Mouse (Mus musculus) CH12.LX (cell line): ENCODE measurements around the gene Nrp2. TPM values are rescaled to one million over a fixed set of nuclear protein-coding genes. Genes with fewer than 3 reads are reported as not detected.

Experiments
- DNase-seq: peaks from one replicate; pipeline ENCODE4 v3.0.0-alpha.2; 2013; ENCODE audit errors: extremely low read depth
- H3K27ac ChIP-seq: 2 replicates; pipeline ENCODE4 v1.5.1; 2012; ENCODE audit warnings: low read depth, mild to moderate bottlenecking, control low read depth, moderate library complexity; ENCODE audit not compliant: insufficient read depth
- H3K27me3 ChIP-seq: replicated peaks from 2 replicates; pipeline ENCODE3; 2012; ENCODE audit warnings: inconsistent platforms
- H3K36me3 ChIP-seq, 2 experiments: replicated peaks in 1 of 2; 2 replicates each; pipeline versions ENCODE3 to v1.6.1; 2012; ENCODE audit warnings: inconsistent platforms in 1 of 2, low read length in 1 of 2, mild to moderate bottlenecking in 1 of 2, mixed read lengths in 1 of 2, moderate library complexity in 1 of 2; ENCODE audit not compliant: control insufficient read depth in 1 of 2, insufficient read depth in 1 of 2
- H3K4me1 ChIP-seq, 2 experiments: 2 replicates each; pipeline ENCODE4 v1.6.1; 2012; ENCODE audit warnings: inconsistent platforms in 1 of 2, moderate library complexity in 1 of 2; ENCODE audit not compliant: insufficient read depth in 2 of 2, control insufficient read depth in 1 of 2
- H3K4me2 ChIP-seq: 2 replicates; pipeline ENCODE4 v1.6.1; 2012; ENCODE audit warnings: low read depth, mild to moderate bottlenecking, control low read depth; ENCODE audit not compliant: poor library complexity, insufficient read depth, severe bottlenecking
- H3K4me3 ChIP-seq, 3 experiments: fragments of 150-350 bp in 1 of 3; sonication (generic) in 1 of 3; replicated peaks in 1 of 3; 2 replicates each; pipeline versions ENCODE3 to v1.5.1; 2011 to 2012; ENCODE audit warnings: low read depth in 2 of 3, low read length in 2 of 3, mild to moderate bottlenecking in 2 of 3, moderate library complexity in 2 of 3, control low read depth in 1 of 3, improper control_type of control experiment in 1 of 3, inconsistent platforms in 1 of 3, mixed read lengths in 1 of 3; ENCODE audit not compliant: poor library complexity in 1 of 3
- H3K79me2 ChIP-seq: replicated peaks from 2 replicates; pipeline ENCODE4 v1.6.1; 2012; ENCODE audit warnings: mild to moderate bottlenecking, moderate library complexity; ENCODE audit not compliant: control insufficient read depth, poor library complexity, insufficient read depth, severe bottlenecking; ENCODE audit errors: extremely low read depth
- H3K9ac ChIP-seq: 2 replicates; pipeline ENCODE4 v1.6.1; 2012; ENCODE audit warnings: low read depth, mild to moderate bottlenecking, control low read depth, moderate library complexity; ENCODE audit not compliant: insufficient read depth
- H3K9me3 ChIP-seq: replicated peaks from 2 replicates; pipeline ENCODE3; 2012; ENCODE audit warnings: low read length, inconsistent platforms, mixed read lengths
- BHLHE40 ChIP-seq: IDR thresholded peaks from 2 replicates; pipeline ENCODE4 v1.6.1; 2011; ENCODE audit warnings: mild to moderate bottlenecking, low read depth, low read length, improper control_type of control experiment
- CTCF ChIP-seq, 2 experiments: IDR thresholded peaks in 1 of 2; conservative IDR thresholded peaks in 1 of 2; 2 replicates each; pipeline ENCODE4 v1.5.1; 2011 to 2012; ENCODE audit warnings: low read depth in 2 of 2, low read length in 2 of 2, improper control_type of control experiment in 1 of 2, inconsistent platforms in 1 of 2, mild to moderate bottlenecking in 1 of 2, moderate library complexity in 1 of 2
- E2F4 ChIP-seq: IDR thresholded peaks from 2 replicates; pipeline ENCODE4 v1.6.1; 2011; ENCODE audit warnings: low read depth, low read length, improper control_type of control experiment; ENCODE audit not compliant: insufficient replicate concordance
- ELF1 ChIP-seq: IDR thresholded peaks from 2 replicates; pipeline ENCODE4 v1.6.1; 2014; ENCODE audit warnings: low read depth, mild to moderate bottlenecking, inconsistent platforms, low read length, improper control_type of control experiment
- EP300 ChIP-seq: IDR thresholded peaks from 2 replicates; pipeline ENCODE4 v1.6.1; 2011; ENCODE audit warnings: low read length, improper control_type of control experiment
- ETS1 ChIP-seq: conservative IDR thresholded peaks from 2 replicates; pipeline ENCODE4 v1.6.1; 2012; ENCODE audit warnings: low read depth, mild to moderate bottlenecking, inconsistent platforms, low read length, improper control_type of control experiment, moderate library complexity
- GABPA ChIP-seq: IDR thresholded peaks from 2 replicates; pipeline ENCODE4 v1.6.1; 2012; ENCODE audit warnings: low read depth, low read length, improper control_type of control experiment, inconsistent platforms; ENCODE audit not compliant: insufficient replicate concordance
- HCFC1 ChIP-seq: IDR thresholded peaks from 2 replicates; pipeline ENCODE4 v1.6.1; 2012; ENCODE audit warnings: low read depth, mild to moderate bottlenecking, inconsistent platforms, low read length, improper control_type of control experiment
- IRF4 ChIP-seq: IDR thresholded peaks from 2 replicates; pipeline ENCODE4 v1.6.1; 2014; ENCODE audit warnings: low read depth, mild to moderate bottlenecking, inconsistent platforms, low read length, improper control_type of control experiment
- JUND ChIP-seq: conservative IDR thresholded peaks from 2 replicates; pipeline ENCODE4 v1.6.1; 2011; ENCODE audit warnings: low read depth, low read length, improper control_type of control experiment
- KAT2A ChIP-seq: IDR thresholded peaks from 2 replicates; pipeline ENCODE4 v1.6.1; 2012; ENCODE audit warnings: low read length, improper control_type of control experiment, inconsistent platforms; ENCODE audit not compliant: insufficient replicate concordance
- MAFK ChIP-seq: IDR thresholded peaks from 2 replicates; pipeline ENCODE4 v1.6.1; 2011; ENCODE audit warnings: low read length, improper control_type of control experiment; ENCODE audit not compliant: insufficient replicate concordance
- MAX ChIP-seq: IDR thresholded peaks from 2 replicates; pipeline ENCODE4 v1.6.1; 2011; ENCODE audit warnings: low read length, improper control_type of control experiment
- MAZ ChIP-seq: IDR thresholded peaks from 2 replicates; pipeline ENCODE4 v1.6.1; 2012; ENCODE audit warnings: low read depth, mild to moderate bottlenecking, inconsistent platforms, low read length, improper control_type of control experiment, moderate library complexity
- MEF2A ChIP-seq: IDR thresholded peaks from 2 replicates; pipeline ENCODE4 v1.6.1; 2014; ENCODE audit warnings: low read depth, mild to moderate bottlenecking, inconsistent platforms, low read length, improper control_type of control experiment, borderline replicate concordance
- MXI1 ChIP-seq: IDR thresholded peaks from 2 replicates; pipeline ENCODE4 v1.6.1; 2011; ENCODE audit warnings: mild to moderate bottlenecking, low read depth, low read length, improper control_type of control experiment
- MYC ChIP-seq: IDR thresholded peaks from 2 replicates; pipeline ENCODE4 v1.6.1; 2011; ENCODE audit warnings: low read depth, mild to moderate bottlenecking, improper control_type of control experiment, low read length
- NELFE ChIP-seq: IDR thresholded peaks from 2 replicates; pipeline ENCODE4 v1.6.1; 2011; ENCODE audit warnings: low read depth, low read length, improper control_type of control experiment
- NRF1 ChIP-seq: IDR thresholded peaks from 2 replicates; pipeline ENCODE4 v1.6.1; 2014; ENCODE audit warnings: low read depth, mild to moderate bottlenecking, inconsistent platforms, low read length, improper control_type of control experiment, moderate library complexity
- PAX5 ChIP-seq: IDR thresholded peaks from 2 replicates; pipeline ENCODE4 v1.6.1; 2012; ENCODE audit warnings: low read length, inconsistent platforms, mixed read lengths
- POLR2A ChIP-seq: IDR thresholded peaks from 2 replicates; pipeline ENCODE4 v1.6.1; 2011; ENCODE audit warnings: low read depth, mild to moderate bottlenecking, improper control_type of control experiment, low read length
- POLR2AphosphoS2 ChIP-seq: IDR thresholded peaks from 2 replicates; pipeline ENCODE4 v1.6.1; 2011; ENCODE audit warnings: low read depth, low read length, improper control_type of control experiment
- RAD21 ChIP-seq: IDR thresholded peaks from 2 replicates; pipeline ENCODE4 v1.6.1; 2011; ENCODE audit warnings: low read depth, mild to moderate bottlenecking, low read length, improper control_type of control experiment, moderate library complexity
- RCOR1 ChIP-seq: conservative IDR thresholded peaks from 2 replicates; pipeline ENCODE4 v1.6.1; 2012; ENCODE audit warnings: low read depth, mild to moderate bottlenecking, inconsistent platforms, low read length, improper control_type of control experiment
- SIN3A ChIP-seq: IDR thresholded peaks from 2 replicates; pipeline ENCODE4 v1.6.1; 2012; ENCODE audit warnings: low read length, improper control_type of control experiment, inconsistent platforms
- SMC3 ChIP-seq: IDR thresholded peaks from 2 replicates; pipeline ENCODE4 v1.6.1; 2011; ENCODE audit warnings: low read depth, low read length, improper control_type of control experiment
- TBP ChIP-seq: conservative IDR thresholded peaks from 2 replicates; pipeline ENCODE4 v1.6.1; 2011; ENCODE audit warnings: low read depth, low read length, improper control_type of control experiment
- TCF12 ChIP-seq: IDR thresholded peaks from 2 replicates; pipeline ENCODE4 v1.6.1; 2014; ENCODE audit warnings: low read depth, mild to moderate bottlenecking, inconsistent platforms, low read length, improper control_type of control experiment
- USF1 ChIP-seq: IDR thresholded peaks from 2 replicates; pipeline ENCODE4 v1.6.1; 2014; ENCODE audit warnings: low read depth, mild to moderate bottlenecking, inconsistent platforms, low read length, improper control_type of control experiment
- USF2 ChIP-seq: conservative IDR thresholded peaks from 2 replicates; pipeline ENCODE4 v1.6.1; 2011; ENCODE audit warnings: low read depth, low read length, improper control_type of control experiment
- ZC3H11A ChIP-seq: IDR thresholded peaks from 2 replicates; pipeline ENCODE4 v1.6.1; 2012; ENCODE audit warnings: low read depth, mild to moderate bottlenecking, inconsistent platforms, low read length, improper control_type of control experiment
- ZKSCAN1 ChIP-seq: IDR thresholded peaks from 2 replicates; pipeline ENCODE4 v1.6.1; 2012; ENCODE audit warnings: low read depth, inconsistent platforms, low read length, improper control_type of control experiment, borderline replicate concordance
- ZMIZ1 ChIP-seq: IDR thresholded peaks from 2 replicates; pipeline ENCODE4 v1.6.1; 2012; ENCODE audit warnings: low read depth, mild to moderate bottlenecking, inconsistent platforms, low read length, improper control_type of control experiment
- ZNF384 ChIP-seq: IDR thresholded peaks from 2 replicates; pipeline ENCODE4 v1.6.1; 2012; ENCODE audit warnings: low read depth, low read length, improper control_type of control experiment, inconsistent platforms
- dilution Hi-C: fragments of 300-500 bp; cut with MboI; formaldehyde crosslinking; loops from 2 replicates; pipeline ENCODE4 v1.14.3; 2020; ENCODE audit warnings: low sequenced_read_pairs; ENCODE audit not compliant: extremely low pct_unique_long_range_greater_than_20kb, extremely low pct_ligation_motif_present
- in situ Hi-C: fragments of 300-500 bp; cut with MboI; formaldehyde crosslinking; loops from 3 replicates; pipeline ENCODE4 v1.14.3; 2019; ENCODE audit warnings: low sequenced_read_pairs, low pct_ligation_motif_present, low pct_unique_long_range_greater_than_20kb, mixed read lengths
- polyA plus RNA-seq: library from polyadenylated mRNA; unstranded; fragments of >175 nt; gene quantifications from 2 replicates; pipeline ENCODE4 v1.2.1, GENCODE M21; 2012; ENCODE audit warnings: low read depth; ENCODE audit not compliant: insufficient read length
- total RNA-seq, 2 experiments: library from RNA; depleted of rRNA; stranded (reverse); fragments of 300-350 nt in 1 of 2; fragments of >200 nt in 1 of 2; gene quantifications; 2 replicates each; pipeline ENCODE4 v1.2.3; 2012 to 2014

Gene Nrp2
- total and polyA plus RNA-seq, 3 experiments: 16.4 to 24.4 (median 17.3) TPM

- Histone ChIP-seq H3K79me2 (no peaks in the 10 kb centered on the region), H3K9ac (no peak overlapping the region), H3K27me3 (no peaks in the 10 kb centered on the region), H3K4me3 (no peak overlapping the region), H3K27ac (no peak overlapping the region)
- DNase-seq: peak; percentile 40
- TF ChIP-seq POLR2AphosphoS2 (no peak), MAFK (no peak), ZKSCAN1 (no peak), SMC3 (peak; percentile 57), USF2 (no peak), USF1 (no peak), MEF2A (no peak), E2F4 (no peak), MAZ (no peak), ZMIZ1 (no peak), MAX (no peak), BHLHE40 (no peak), ZC3H11A (peak; percentile 17; the same call in 1 of the 2 replicates), RCOR1 (no peak), TBP (no peak), TCF12 (no peak), MXI1 (no peak), ZNF384 (no peak), ELF1 (no peak), PAX5 (no peak), HCFC1 (no peak), ETS1 (no peak), RAD21 (peak; percentile 69), NELFE (no peak), JUND (no peak), EP300 (no peak), MYC (no peak), GABPA (no peak), CTCF (conservative IDR thresholded peaks at IDR 0.05 in 1 of 2, IDR thresholded peaks at IDR 0.05 in 1 of 2; ENCODE audit: low read depth in 2 of 2, low read length in 2 of 2) (peak; percentile 14 to 68; a peak in 2 of 4 replicates), POLR2A (no peak), KAT2A (no peak), SIN3A (no peak), NRF1 (no peak), IRF4 (no peak)
- TF ChIP-seq, all 38 proteins: peak for 4
- dilution Hi-C loops (no loop called here), in situ Hi-C loops (loop anchor here (25.0 kb wide), 1 partner anchor 883 kb away; no protein-coding TSS in a partner anchor)
- H3K4me2 ChIP-seq: no peak overlapping the region
- H3K9me3 ChIP-seq: no peaks in the 10 kb centered on the region
- H3K36me3 ChIP-seq: peaks cover 0 to 23% of the 10 kb centered on the region in 2 experiments
- H3K4me1 ChIP-seq: peaks cover 0 to 4% of the 10 kb centered on the region in 2 experiments; a peak in 1 of 4 replicates
Observed at GRCm38 (mm10) chr1:62820170-62820569, 117.1 kb downstream of the Nrp2 start.
